Mouse (Mus musculus): ENCODE data around the gene Hmcn1.

DNA sequence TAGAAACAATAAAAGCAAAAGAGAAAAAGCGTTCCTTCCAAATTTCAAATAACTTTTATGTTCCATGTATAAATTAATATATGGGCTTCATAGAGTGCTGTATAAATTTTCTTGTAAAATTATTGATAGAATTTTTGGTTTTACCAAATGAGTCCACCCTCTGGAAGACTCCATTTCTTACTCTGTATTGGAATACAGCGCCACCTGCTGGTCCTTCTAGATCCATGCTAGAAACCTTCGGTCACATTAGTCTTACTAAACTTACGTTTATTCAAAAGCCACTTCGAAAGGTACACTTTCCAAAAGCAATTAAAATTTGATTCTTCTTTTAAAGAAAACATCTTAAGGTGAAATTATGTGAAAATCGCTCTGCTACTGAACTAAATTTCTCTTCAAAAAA lies 73.0 kb downstream of the Hmcn1 start:
- no peak for TF ChIP-seq POLR2A (IDR thresholded peaks at IDR 0.05; ENCODE audit: control insufficient read depth, extremely low read depth, insufficient read depth, low read length, poor library complexity)
- TF ChIP-seq CTCF (IDR thresholded peaks at IDR 0.05; ENCODE audit: borderline replicate concordance, control insufficient read depth, extremely low read depth, insufficient read depth, low read length, poor library complexity): no peak

All from thymus, adult 2 months (tissue).